Comparison of ENCODE assay signal across 8 mouse cellular contexts in the genomic region with DNA sequence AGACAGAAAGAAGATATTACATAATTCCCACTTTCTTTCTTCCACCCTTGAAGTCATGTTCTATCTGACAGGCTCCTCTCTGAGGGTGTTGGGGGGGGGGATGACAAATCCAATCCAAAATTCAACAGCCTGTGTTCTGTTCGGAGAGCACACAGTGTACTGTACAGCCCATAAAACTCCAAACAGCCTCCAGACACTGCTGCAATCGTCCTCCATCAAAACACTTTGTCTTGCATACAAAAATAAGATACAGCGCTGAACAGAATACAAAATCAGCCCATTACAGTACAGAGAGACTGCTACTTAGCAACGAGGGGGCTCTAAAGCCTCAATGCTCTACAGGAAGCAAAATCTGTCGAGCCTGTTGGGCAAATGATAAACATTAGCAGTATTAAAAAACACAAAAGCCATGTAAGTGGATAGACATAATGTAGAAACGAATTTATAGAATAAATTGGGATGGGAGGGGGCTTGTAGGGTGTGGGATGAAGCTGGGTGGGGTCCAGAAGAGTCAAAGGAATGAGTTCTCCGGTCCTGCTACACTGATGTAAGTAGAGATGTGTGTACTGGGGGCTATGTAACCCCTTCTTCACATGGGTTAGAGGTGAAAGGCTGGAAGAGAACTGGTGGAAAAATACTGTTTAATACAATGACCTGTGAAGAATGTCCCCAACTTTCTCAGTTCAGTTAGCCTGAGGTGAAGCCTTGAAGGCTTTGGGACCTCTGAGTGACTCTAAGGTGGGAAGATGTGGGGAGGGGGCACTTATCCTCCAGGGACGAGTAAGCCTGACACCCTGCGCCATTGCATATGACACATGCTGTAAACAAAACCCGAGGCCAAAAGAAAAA.
DNase-seq lines count a peak whose midpoint lies in the region; ATAC-seq and TF ChIP-seq lines count a peak whose summit lies in the region.

No protein-coding gene starts in this region.

- H3K9me3 ChIP-seq in neural tube, embryonic 15.5 days (replicated peaks) = no peaks in the 10 kb centered on the region

- no peaks in the 10 kb centered on the region for H3K36me3 ChIP-seq in testis, adult 2 months (ENCODE audit: control insufficient read depth, insufficient read depth, low read length)
- no peaks in the 10 kb centered on the region for H3K36me3 ChIP-seq in neural tube, embryonic 15.5 days

- TF ChIP-seq CTCF in gastrocnemius, adult 2 months (IDR thresholded peaks at IDR 0.05) = no peak
- TF ChIP-seq CTCF in testis, adult 2 months (IDR thresholded peaks at IDR 0.05; ENCODE audit: control insufficient read depth, insufficient read depth, insufficient replicate concordance, low read depth, low read length) = no peak

- no peak overlapping the region for H3K9ac ChIP-seq in neural tube, embryonic 15.5 days (replicated peaks)

- ATAC-seq in neural tube, embryonic 15.5 days (ENCODE audit: low FRiP score) = peak; percentile 40

- intact Hi-C loops in gastrocnemius, adult 2 months (cut with DNase I) = loop anchor here (1.0 to 5.0 kb wide), 3 partner anchors 13 to 89 kb away; no protein-coding TSS in a partner anchor

- peak overlapping the region; percentile 49 for H3K4me3 ChIP-seq in gastrocnemius, adult 2 months
- no peak overlapping the region for H3K4me3 ChIP-seq in testis, adult 2 months (ENCODE audit: control insufficient read depth, low read depth, low read length)
- H3K4me3 ChIP-seq in neural tube, embryonic 15.5 days (replicated peaks) = no peak overlapping the region

- H3K4me2 ChIP-seq in neural tube, embryonic 15.5 days = peak overlapping the region; percentile 38

- peaks cover 4% of the 10 kb centered on the region for H3K4me1 ChIP-seq in testis, adult 2 months (ENCODE audit: control insufficient read depth, insufficient read depth, low read length)
- peaks cover 91% of the 10 kb centered on the region for H3K4me1 ChIP-seq in neural tube, embryonic 15.5 days

- peak; percentile 59 for DNase-seq in gastrocnemius, adult 2 months
- DNase-seq in gastrocnemius, postnatal 10 days = no peak
- DNase-seq in testis, postnatal 10 days (ENCODE audit: low spot score) = no peak
- DNase-seq in layer of hippocampus, postnatal 36 days = peak; percentile 58 to 77
- DNase-seq in natural killer cell, adult 2 months (ENCODE audit: low spot score in 2 of 2) = no peak
- no peak for DNase-seq in spleen, adult 12 weeks (ENCODE audit: low spot score)

- H3K27me3 ChIP-seq in testis, adult 2 months (ENCODE audit: control insufficient read depth, insufficient read depth, low read length) = no peaks in the 10 kb centered on the region
- H3K27me3 ChIP-seq in neural tube, embryonic 15.5 days (replicated peaks) = 0 out of 2 replicates have a peak, but pooled peaks cover 4% of the 10 kb centered on the region

- no peak for TF ChIP-seq POLR2A in testis, adult 2 months (IDR thresholded peaks at IDR 0.05; ENCODE audit: control insufficient read depth, low read depth, low read length)

- 16% methylated on average over 10 of the region's 10 CpGs for WGBS in neural tube, embryonic 15.5 days

- H3K27ac ChIP-seq in gastrocnemius, adult 2 months = peak overlapping the region; percentile 100
- H3K27ac ChIP-seq in testis, adult 2 months (ENCODE audit: control insufficient read depth, insufficient read depth, low read depth, low read length) = peak overlapping the region; percentile 81
- peak overlapping the region; percentile 80 for H3K27ac ChIP-seq in neural tube, embryonic 15.5 days (replicated peaks)

Comparison
In these comparisons a context has a peak if more than half of its experiments do, and no peak if none do; other contexts are left out.
1. DNase-seq: peak in gastrocnemius, adult 2 months (single experiment) and layer of hippocampus, postnatal 36 days (2 of 2); none in gastrocnemius, postnatal 10 days (single experiment), testis, postnatal 10 days (single experiment), natural killer cell, adult 2 months (0 of 2) and spleen, adult 12 weeks (single experiment).
2. Peak in every context shown above with its lines, with median percentiles within 50 percentile points of each other: H3K27ac ChIP-seq.